Mouse (Mus musculus) frontal cortex, adult 2 months (tissue): ENCODE data around the gene Lmna. TPM values are rescaled to one million over a fixed set of nuclear protein-coding genes. Genes with fewer than 3 reads are reported as not detected.

Experiments
- DNase-seq, 2 experiments: peaks; one replicate each; pipeline ENCODE4 v3.0.0; 2022; ENCODE audit warnings: low spot score in 1 of 2; ENCODE audit errors: extremely low spot score in 1 of 2
- polyA plus RNA-seq: library from polyadenylated mRNA; depleted of rRNA; stranded (reverse); fragments of >200 nt; gene quantifications from 2 replicates; pipeline ENCODE4 v1.2.3, GENCODE M21; 2012

Gene Lmna
- polyA plus RNA-seq, 1 experiment, result 53.9 TPM

GRCm38 (mm10) chr3:88523027-88523426 lies 13.3 kb upstream of the Lmna start:
- no peak for DNase-seq

DNA sequence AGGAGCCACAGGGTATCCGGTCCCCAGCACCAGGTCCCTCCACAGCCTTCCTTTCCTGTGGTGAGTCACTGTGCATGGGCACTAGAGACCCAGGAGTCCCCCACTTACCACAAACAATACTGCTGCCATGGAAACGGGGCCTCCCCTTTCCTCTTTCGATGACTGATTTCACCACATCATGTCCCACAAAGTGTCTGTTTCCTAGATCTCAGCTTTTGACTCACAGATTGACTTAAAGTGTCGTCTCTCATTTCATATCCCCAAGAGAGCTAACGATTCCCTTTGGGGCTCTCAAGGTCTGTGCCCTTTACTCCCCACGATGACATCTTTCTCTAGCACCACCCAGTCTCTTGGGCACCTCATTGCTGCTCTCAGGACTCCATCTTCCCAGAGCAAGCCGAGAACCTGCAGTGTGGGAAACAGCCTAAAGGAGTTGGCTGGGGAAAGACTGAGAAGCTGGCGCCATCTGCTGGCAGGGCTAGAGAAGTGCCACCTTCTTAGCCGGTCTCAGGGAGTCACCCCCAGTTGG lies 12.1 kb upstream of the Lmna start:
- DNase-seq, result peak in 1 of 2 experiments; percentile 81

GRCm38 (mm10) chr3:88521156-88521555 lies 11.4 kb upstream of the Lmna start:
- no peak for DNase-seq

DNA sequence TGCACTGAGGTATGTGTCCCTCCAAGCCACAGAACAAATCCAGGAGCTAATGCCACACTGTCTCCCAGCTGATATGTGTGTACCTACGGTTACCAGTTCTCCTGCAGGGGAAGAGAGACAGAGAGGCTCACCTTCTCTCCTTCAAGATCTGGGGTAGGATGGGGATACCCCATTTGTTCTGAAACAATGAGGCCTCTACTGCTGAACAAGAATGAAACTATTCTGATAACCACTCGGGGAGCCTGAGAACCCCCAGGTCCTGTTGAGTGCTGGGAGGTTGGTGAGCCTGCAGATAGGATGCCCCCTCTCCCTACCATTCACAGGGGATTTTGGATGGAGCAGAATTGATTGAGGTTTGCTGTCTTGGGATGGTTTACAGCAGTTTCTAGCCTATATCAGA lies 10.3 kb upstream of the Lmna start:
- no peak for DNase-seq

DNA sequence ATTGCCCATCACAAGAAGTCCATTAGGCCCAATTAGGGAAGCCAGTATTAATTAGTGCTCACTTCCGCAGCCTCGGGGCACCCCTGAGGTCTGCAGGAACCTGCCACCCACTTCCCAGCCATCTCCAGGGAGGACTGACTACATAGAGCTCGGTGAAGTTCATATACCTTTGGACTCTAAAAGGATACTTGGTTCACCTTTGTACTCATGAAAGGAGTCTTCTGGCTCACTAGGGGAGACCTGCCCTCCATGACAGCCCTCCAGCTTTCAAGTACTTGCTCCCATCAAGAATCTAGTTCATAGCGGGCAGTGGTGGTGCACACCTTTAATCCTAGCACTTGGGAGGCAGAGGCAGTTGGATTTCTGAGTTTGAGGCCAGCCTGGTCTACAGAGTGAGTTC lies 8.7 kb upstream of the Lmna start:
- DNase-seq, result no peak

DNA sequence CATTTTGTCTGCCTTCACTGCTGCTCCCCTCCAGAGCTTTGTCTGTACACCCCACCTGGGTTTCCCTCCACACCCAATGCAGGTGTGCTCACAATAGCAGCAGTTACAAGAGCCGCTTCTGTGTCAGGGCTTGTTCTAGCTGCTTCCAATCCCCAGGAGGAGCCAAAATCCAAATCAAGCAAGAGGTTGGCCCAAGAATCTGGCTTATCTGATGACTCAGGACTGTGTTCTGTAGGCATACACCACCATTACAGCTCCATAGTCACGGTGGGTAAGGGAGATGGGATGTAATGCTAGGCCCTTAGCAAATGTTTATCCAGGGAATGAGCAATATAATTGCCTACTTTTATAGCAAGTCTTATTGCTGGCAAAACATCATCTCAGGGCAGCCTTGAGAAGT lies 6.7 kb upstream of the Lmna start:
- no peak for DNase-seq

DNA sequence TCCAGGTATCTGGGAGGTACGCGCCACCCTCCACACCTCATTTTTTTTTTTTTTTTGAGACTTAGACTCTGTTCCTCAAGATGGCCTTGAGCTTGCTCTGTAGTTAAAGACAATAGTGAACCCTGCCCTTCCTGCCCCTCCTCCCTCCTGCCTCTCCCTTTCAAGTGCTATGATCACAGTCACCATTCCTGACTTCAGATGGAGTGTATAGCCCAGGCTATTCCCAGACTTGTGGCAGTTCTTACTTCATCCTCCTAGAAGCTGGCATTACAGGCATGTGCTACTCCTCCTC lies 5.3 kb upstream of the Lmna start:
- DNase-seq, result no peak

- no peak for DNase-seq
Observed at GRCm38 (mm10) chr3:88514231-88515094, 4.7 kb upstream of the Lmna start.

- DNase-seq, result no peak
Observed at GRCm38 (mm10) chr3:88513546-88514115, 3.9 kb upstream of the Lmna start.

DNA sequence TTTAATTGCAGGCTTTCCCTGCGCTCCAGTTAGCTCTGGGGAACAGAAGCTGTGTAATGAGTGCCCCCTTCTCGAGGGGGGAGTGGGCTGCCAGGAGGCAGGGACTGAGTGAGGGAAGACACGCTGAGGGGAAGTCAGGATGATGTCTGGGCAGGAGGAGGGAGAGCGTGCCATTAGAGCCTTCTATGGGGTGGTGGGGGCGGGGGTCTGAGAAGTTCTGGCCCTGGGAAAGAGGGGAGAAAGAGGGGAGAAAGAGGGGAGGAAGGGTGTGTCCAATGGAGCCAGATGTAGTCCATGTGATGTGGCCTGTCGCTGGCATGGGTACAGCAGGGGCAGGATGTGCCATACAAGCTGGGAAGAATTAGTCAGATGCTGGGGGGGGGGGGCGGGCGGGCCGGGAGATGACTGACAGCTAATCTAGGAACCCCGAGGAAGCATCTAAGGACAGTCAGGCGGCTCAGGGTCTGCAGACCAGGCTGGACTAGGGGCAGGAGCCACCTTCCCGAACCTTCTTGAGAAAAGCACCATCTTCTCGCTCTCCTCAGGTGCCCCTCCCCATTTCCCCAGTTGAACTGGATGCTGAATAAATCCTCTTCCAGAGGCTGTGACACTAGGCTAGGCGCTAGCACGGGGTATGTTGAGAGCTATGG lies 3.3 kb upstream of the Lmna start:
- DNase-seq, result no peak

DNA sequence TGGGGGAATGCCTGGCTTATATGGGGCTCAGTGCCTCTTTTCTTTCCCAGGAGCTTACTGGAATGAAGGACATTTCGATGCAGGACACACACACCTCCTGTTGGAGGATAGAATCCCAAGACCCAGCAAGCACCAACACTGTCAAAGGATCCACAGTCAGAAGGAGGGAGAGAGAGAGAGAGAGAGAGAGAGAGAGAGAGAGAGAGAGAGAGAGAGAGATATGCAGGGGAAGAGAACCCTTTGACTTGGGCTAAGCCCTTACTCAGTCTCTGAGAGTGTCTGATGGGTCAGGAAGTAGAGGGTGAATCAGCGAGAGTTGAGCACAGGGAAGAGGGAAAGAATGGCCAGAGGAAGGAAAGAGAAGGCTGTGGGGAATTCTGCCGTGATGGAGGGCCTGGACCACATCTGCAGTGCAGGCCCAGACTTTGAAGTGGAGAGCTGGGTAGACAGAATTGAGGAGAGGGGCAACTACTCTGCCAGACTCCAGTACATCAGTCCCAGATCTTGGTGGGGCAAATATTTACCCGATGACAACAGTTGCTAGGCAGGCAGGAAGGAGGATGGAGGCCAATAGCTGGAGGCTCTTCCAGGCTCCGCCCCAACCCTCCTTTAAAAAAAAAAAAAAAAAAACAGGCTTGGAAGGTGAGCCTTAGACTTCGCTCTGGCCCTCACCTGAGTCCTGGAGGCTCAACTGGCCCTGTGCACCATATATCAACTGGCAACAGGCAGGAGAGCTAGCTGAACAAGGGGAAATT lies 2.6 kb upstream of the Lmna start:
- no peak for DNase-seq

DNA sequence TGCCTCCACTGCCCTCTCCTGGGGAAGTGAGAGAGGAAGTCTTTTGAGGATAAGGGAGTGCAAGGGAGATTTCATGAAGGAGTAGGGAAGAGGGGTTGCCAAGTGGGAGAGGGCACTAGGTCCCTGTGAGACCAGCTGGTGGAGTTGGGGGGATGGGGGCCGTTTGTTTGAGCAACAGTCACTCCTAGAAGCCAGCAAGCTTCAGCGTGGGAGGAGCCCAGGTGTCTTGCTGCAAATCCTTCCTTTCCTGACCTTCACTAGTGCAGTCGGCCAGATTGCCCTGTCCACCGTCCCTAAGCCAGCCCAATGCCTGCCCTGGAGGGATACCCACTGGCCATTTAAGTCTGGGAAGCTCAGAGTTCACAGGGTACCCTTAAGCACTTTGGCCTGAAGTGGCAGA lies 1.8 kb upstream of the Lmna start:
- DNase-seq, result no peak

- no peak for DNase-seq
Observed at GRCm38 (mm10) chr3:88510421-88511289, 899 bp upstream of the Lmna start.

DNA sequence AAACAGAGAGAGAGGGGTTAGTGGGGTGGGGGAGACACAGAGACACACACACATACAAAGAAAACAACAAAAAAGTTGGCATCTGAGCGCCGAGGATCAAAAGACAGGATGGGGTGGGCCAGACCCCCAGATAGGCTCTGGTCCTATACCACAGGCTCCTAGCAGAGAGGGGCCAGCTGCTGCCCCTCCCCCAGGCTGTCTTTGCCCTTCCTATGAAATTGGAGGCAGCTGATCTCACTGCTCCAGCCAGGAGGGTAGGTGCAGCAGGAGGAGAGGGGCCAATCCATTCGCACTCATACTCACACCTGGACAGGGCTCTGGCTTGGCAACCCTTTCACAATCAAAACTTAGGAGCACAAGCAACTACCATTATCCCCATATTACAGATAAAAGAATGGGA lies 506 bp downstream of the Lmna start:
- no peak for DNase-seq

- no peak for DNase-seq
Observed at GRCm38 (mm10) chr3:88505765-88506164, 4.0 kb downstream of the Lmna start.

- no peak for DNase-seq
Observed at GRCm38 (mm10) chr3:88505081-88505480, 4.7 kb downstream of the Lmna start.

DNA sequence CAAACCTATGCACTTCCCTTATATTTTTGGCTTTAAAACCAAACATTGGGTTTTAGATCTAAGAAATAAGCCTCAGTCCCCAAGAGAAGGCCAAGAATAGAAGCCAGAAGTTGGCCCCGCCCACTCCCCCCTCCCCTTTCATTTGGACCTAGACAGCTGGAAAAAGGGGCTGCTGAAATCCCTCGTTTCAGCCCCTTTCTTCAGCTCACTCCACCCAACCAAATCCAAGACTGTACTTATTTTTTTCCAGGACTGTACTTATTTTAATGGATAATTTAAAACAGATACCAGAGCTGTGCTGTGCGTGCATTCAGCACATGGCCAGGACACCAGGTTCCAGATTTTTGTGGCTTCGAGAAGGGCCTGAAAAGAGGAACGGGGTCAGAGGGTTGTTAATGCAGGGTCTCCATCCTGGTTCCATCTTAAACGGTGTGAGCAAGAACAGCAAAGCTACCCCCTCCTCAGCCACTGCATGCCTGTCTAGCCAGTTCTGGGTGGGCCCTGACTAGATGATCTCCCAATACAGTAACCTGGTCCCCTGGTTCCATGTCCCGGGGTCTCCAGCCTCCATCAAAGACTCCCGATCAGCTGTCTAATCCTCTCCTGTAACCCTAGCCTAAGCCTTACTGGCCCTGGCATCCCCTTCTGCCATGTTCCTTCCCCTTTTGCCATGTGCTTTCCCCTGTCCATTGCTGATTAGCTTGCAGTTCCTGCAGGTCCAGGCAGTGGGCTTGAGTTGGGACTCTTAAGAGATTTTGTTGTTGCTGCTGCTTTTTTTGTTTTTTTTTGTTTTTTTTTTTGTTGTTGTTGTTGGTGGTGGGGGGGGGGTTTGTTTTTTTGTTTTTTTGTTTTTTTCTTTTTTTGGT lies 5.6 kb downstream of the Lmna start:
- no peak for DNase-seq

- peak in 1 of 2 experiments; percentile 67 for DNase-seq
Observed at GRCm38 (mm10) chr3:88503505-88503863, 6.3 kb downstream of the Lmna start.
